Mouse (Mus musculus): ENCODE measurements around the gene Ubap2l.

The Ubap2l gene

GRCm38 (mm10) chr3:89968509-89968908 lies 83.9 kb downstream of the Ubap2l start:
- DNase-seq (ENCODE audit: low spot score in 2 of 2): no peak

- DNase-seq (ENCODE audit: low spot score in 2 of 2): no peak
These were observed 85.5 kb downstream of the Ubap2l start for GRCm38 (mm10) chr3:89966946-89967345.

GRCm38 (mm10) chr3:89965972-89966371 lies 86.5 kb downstream of the Ubap2l start:
- no peak for DNase-seq (ENCODE audit: low spot score in 2 of 2)

GRCm38 (mm10) chr3:89965557-89965956 lies 86.9 kb downstream of the Ubap2l start:
- DNase-seq (ENCODE audit: low spot score in 2 of 2): no peak

GRCm38 (mm10) chr3:89963926-89964739 lies 88.3 kb downstream of the Ubap2l start:
- peak; percentile 51 to 65 for DNase-seq (ENCODE audit: low spot score in 2 of 2)

GRCm38 (mm10) chr3:89963221-89963763 lies 89.1 kb downstream of the Ubap2l start, which contains the start of gene Atp8b2:
Atp8b2 (minus strand) TSS chr3:89963508.
- peak; percentile 33 to 46 for DNase-seq (ENCODE audit: low spot score in 2 of 2)

GRCm38 (mm10) chr3:89962751-89963220 lies 89.6 kb downstream of the Ubap2l start:
- no peak for DNase-seq (ENCODE audit: low spot score in 2 of 2)

- peak; percentile 34 to 45 for DNase-seq (ENCODE audit: low spot score in 2 of 2)
These were observed 90.2 kb downstream of the Ubap2l start for GRCm38 (mm10) chr3:89962059-89962750.

- DNase-seq (ENCODE audit: low spot score in 2 of 2): no peak
These were observed 91.0 kb downstream of the Ubap2l start for GRCm38 (mm10) chr3:89961436-89961835.

GRCm38 (mm10) chr3:89960469-89960868 lies 92.0 kb downstream of the Ubap2l start:
- DNase-seq (ENCODE audit: low spot score in 2 of 2): peak; percentile 86 to 92

- no peak for DNase-seq (ENCODE audit: low spot score in 2 of 2)
These were observed 93.0 kb downstream of the Ubap2l start for GRCm38 (mm10) chr3:89959435-89959834.

GRCm38 (mm10) chr3:89957880-89958279 lies 94.5 kb downstream of the Ubap2l start:
- no peak for DNase-seq (ENCODE audit: low spot score in 2 of 2)

- DNase-seq (ENCODE audit: low spot score in 2 of 2): no peak
These were observed 96.1 kb downstream of the Ubap2l start for GRCm38 (mm10) chr3:89956177-89956971.

- DNase-seq (ENCODE audit: low spot score in 2 of 2): peak; percentile 60 to 77
These were observed 99.0 kb downstream of the Ubap2l start for GRCm38 (mm10) chr3:89953420-89953819.

Data from urinary bladder, postnatal 36 days (tissue).